Mouse (Mus musculus) G1E (cell line): ENCODE results near the gene Gm20716. TPM values are rescaled to one million over a fixed set of nuclear protein-coding genes. Genes with fewer than 3 reads are reported as not detected.

Experiments used
- ATAC-seq: 2 replicates; pipeline ENCODE4 v1.8.0; 2016; ENCODE audit warnings: mild to moderate bottlenecking; ENCODE audit not compliant: insufficient number of reproducible peaks, poor library complexity, low FRiP score, severe bottlenecking; ENCODE audit errors: extremely low read depth
- DNase-seq: peaks from one replicate; pipeline ENCODE4 v3.0.0; 2012; ENCODE audit warnings: low spot score
- H3K27me3 ChIP-seq: 2 replicates; pipeline ENCODE4 v1.6.1; 2012; ENCODE audit warnings: mild to moderate bottlenecking, low read length, inconsistent platforms; ENCODE audit not compliant: insufficient read depth
- H3K36me3 ChIP-seq: replicated peaks from 2 replicates; pipeline ENCODE3; 2012; ENCODE audit warnings: mild to moderate bottlenecking, inconsistent platforms
- H3K4me1 ChIP-seq: 2 replicates; pipeline ENCODE4 v1.6.1; 2012; ENCODE audit warnings: low read depth, low read length, inconsistent platforms, mixed read lengths; ENCODE audit not compliant: insufficient read depth
- H3K4me3 ChIP-seq: 2 replicates; pipeline ENCODE4 v1.5.1; 2012; ENCODE audit warnings: low read depth, mild to moderate bottlenecking, inconsistent platforms, low read length, moderate library complexity, mixed read lengths
- H3K9me3 ChIP-seq: replicated peaks from 2 replicates; pipeline ENCODE4 v1.6.1; 2012; ENCODE audit warnings: inconsistent platforms
- CTCF ChIP-seq: IDR thresholded peaks from 2 replicates; pipeline ENCODE4 v1.5.1; 2012; ENCODE audit warnings: low read depth, low read length, inconsistent platforms, mixed read lengths
- GATA1 ChIP-seq: IDR thresholded peaks from 2 replicates; pipeline ENCODE4 v1.6.1; 2012; ENCODE audit warnings: borderline replicate concordance, low read length, inconsistent platforms, mixed read lengths
- GATA2 ChIP-seq: IDR thresholded peaks from 2 replicates; pipeline ENCODE4 v1.6.1; 2012; ENCODE audit warnings: low read depth, low read length, inconsistent platforms, borderline replicate concordance
- POLR2AphosphoS5 ChIP-seq: IDR thresholded peaks from 2 replicates; pipeline ENCODE4 v1.6.1; 2012; ENCODE audit warnings: low read depth, low read length, inconsistent platforms; ENCODE audit not compliant: insufficient replicate concordance
- TAL1 ChIP-seq: conservative IDR thresholded peaks from 2 replicates; pipeline ENCODE4 v1.6.1; 2012; ENCODE audit warnings: low read depth, low read length, inconsistent platforms, mixed read lengths
- polyA plus RNA-seq: library from polyadenylated mRNA; stranded (reverse); fragments of >175 nt; gene quantifications from 2 replicates; pipeline ENCODE4 v1.2.3, GENCODE M21; 2012
- total RNA-seq, 2 experiments: library from RNA; stranded (forward) in 1 of 2; stranded (reverse) in 1 of 2; fragments of 200-1000 nt in 1 of 2; fragments of >200 nt in 1 of 2; fragmentation: Nextera tagmentation in 1 of 2; gene quantifications; 2 replicates each; pipeline ENCODE4 v1.2.3; 2014 to 2017

Gm20716 gene
- total and polyA plus RNA-seq, 3 experiments = 0.01 to 45.8 (median 41.0) TPM

- Histone ChIP-seq H3K36me3 (peaks cover 91% of the 10 kb centered on the region), H3K4me3 (no peak overlapping the region), H3K4me1 (peaks cover 57% of the 10 kb centered on the region), H3K27me3 (no peaks in the 10 kb centered on the region), H3K9me3 (no peaks in the 10 kb centered on the region)
- ATAC-seq (no peak), DNase-seq (no peak)
- no peak for TF ChIP-seq GATA2
- TF ChIP-seq POLR2AphosphoS5 = no peak
- TF ChIP-seq GATA1 = no peak
- no peak for TF ChIP-seq TAL1
Measured at GRCm38 (mm10) chr2:168198421-168198820, 31.7 kb downstream of the Gm20716 start.

GRCm38 (mm10) chr2:168195721-168196120 is 34.4 kb downstream of the Gm20716 start:
- Histone ChIP-seq H3K36me3 (peaks cover 94% of the 10 kb centered on the region), H3K4me3 (no peak overlapping the region), H3K27me3 (no peaks in the 10 kb centered on the region), H3K9me3 (no peaks in the 10 kb centered on the region), H3K4me1 (peaks cover 55% of the 10 kb centered on the region)
- TF ChIP-seq GATA1 (no peak), GATA2 (no peak), POLR2AphosphoS5 (no peak), TAL1 (no peak), CTCF (no peak)
- DNase-seq (no peak), ATAC-seq (no peak)

- no peak for TF ChIP-seq TAL1
- TF ChIP-seq CTCF = no peak
- Histone ChIP-seq H3K4me1 (peaks cover 46% of the 10 kb centered on the region), H3K9me3 (no peaks in the 10 kb centered on the region), H3K4me3 (no peak overlapping the region), H3K36me3 (peaks cover 94% of the 10 kb centered on the region), H3K27me3 (no peaks in the 10 kb centered on the region)
- no peak for ATAC-seq
- no peak for DNase-seq
Measured at GRCm38 (mm10) chr2:168193685-168194084, 36.5 kb downstream of the Gm20716 start.

GRCm38 (mm10) chr2:168191856-168192255 is 38.3 kb downstream of the Gm20716 start:
- peaks cover 33% of the 10 kb centered on the region for H3K4me1 ChIP-seq
- no peak for ATAC-seq
- no peaks in the 10 kb centered on the region for H3K27me3 ChIP-seq
- no peak for DNase-seq
- no peak for TF ChIP-seq TAL1
- no peak for TF ChIP-seq CTCF
- TF ChIP-seq GATA2 = no peak
- no peak for TF ChIP-seq POLR2AphosphoS5
- no peak for TF ChIP-seq GATA1
- no peaks in the 10 kb centered on the region for H3K9me3 ChIP-seq
- H3K36me3 ChIP-seq = peaks cover 96% of the 10 kb centered on the region
- H3K4me3 ChIP-seq = no peak overlapping the region

- ATAC-seq = no peak
- Histone ChIP-seq H3K36me3 (peaks cover 76% of the 10 kb centered on the region), H3K4me1 (no peaks in the 10 kb centered on the region), H3K9me3 (no peaks in the 10 kb centered on the region), H3K4me3 (no peak overlapping the region), H3K27me3 (no peaks in the 10 kb centered on the region)
- TF ChIP-seq GATA1 = no peak
- DNase-seq = no peak
Measured at GRCm38 (mm10) chr2:168175946-168176345, 54.2 kb downstream of the Gm20716 start.

- Histone ChIP-seq H3K4me1 (peaks cover 13% of the 10 kb centered on the region), H3K36me3 (peaks cover 25% of the 10 kb centered on the region), H3K9me3 (no peaks in the 10 kb centered on the region), H3K27me3 (peaks cover 17% of the 10 kb centered on the region), H3K4me3 (no peak overlapping the region)
- ATAC-seq = no peak
- DNase-seq = no peak
- no peak for TF ChIP-seq CTCF
- no peak for TF ChIP-seq GATA1
- TF ChIP-seq GATA2 = no peak
- no peak for TF ChIP-seq POLR2AphosphoS5
- TF ChIP-seq TAL1 = no peak
Measured at GRCm38 (mm10) chr2:168170167-168170685, 59.9 kb downstream of the Gm20716 start.

GRCm38 (mm10) chr2:168169800-168170113 is 60.4 kb downstream of the Gm20716 start:
- peaks cover 21% of the 10 kb centered on the region for H3K36me3 ChIP-seq
- no peak for DNase-seq
- TF ChIP-seq CTCF (no peak), GATA2 (no peak), TAL1 (no peak), POLR2AphosphoS5 (no peak), GATA1 (no peak)
- no peaks in the 10 kb centered on the region for H3K9me3 ChIP-seq
- peaks cover 13% of the 10 kb centered on the region for H3K4me1 ChIP-seq
- H3K27me3 ChIP-seq = peaks cover 19% of the 10 kb centered on the region
- no peak overlapping the region for H3K4me3 ChIP-seq
- no peak for ATAC-seq
